Mouse (Mus musculus) cerebellum, adult 11 months (tissue): ENCODE measurements around the gene Spred1.

ENCODE experiments used
- DNase-seq: peaks from one replicate; pipeline ENCODE4 v3.0.0; 2022

Spred1 gene

DNA sequence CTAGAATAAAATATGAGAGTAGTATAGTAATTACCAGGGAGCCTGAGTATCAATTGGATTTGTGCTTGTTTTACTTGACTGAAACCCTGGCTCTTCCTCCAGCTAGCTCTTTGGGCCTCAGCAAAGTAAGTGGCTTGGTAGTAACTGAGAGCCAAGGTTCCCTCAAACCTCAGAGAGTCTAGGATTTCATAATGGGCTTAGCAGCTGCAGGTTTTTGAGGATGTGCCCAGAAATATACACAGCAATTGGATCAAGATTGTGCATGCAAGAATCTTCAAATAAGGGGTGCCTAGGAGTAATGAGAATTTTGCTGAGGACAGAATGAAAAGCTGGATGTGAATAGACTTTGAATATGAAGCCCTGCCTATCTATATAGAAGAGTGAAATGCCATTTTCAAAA is 69.7 kb downstream of the Spred1 start:
- DNase-seq: no peak

DNA sequence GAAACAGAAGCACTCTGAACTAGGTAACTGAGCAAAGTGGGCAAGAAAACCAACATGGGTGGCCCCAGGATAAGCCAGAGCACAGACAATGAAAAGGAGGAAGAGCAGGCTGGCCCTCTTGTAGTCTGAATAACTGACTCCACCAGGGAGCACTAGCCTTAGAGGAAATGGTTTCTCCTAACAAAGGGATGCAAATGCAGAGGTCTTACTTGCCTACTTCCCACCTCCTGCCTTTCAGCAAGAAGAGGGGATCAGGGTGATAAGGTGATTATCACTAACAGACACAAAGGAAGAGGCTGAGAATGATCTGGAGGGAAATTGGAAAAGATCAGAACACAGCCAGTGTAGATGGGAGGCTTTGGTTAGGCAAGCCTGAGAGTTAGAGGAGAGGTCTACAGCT is 73.1 kb downstream of the Spred1 start:
- DNase-seq: no peak

DNA sequence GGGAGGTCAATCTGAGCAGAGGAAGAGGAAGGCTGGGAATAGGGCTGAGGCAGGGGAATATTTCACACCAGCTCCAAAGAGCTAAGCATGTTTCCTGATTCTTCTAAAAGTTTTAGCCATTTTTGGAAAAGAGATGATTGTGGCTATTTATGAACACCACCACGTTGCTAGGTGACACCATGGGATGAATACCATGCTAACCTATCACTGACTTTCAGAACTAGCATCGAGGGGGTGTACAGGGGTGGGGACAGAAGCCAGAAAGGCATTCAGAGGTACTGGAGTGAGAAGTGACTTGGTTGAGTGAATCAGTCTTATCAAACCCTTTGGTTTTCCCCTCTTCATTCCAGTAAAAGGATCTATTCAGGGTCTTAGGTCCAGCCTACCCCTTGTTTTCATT is 74.0 kb downstream of the Spred1 start:
- no peak for DNase-seq

DNA sequence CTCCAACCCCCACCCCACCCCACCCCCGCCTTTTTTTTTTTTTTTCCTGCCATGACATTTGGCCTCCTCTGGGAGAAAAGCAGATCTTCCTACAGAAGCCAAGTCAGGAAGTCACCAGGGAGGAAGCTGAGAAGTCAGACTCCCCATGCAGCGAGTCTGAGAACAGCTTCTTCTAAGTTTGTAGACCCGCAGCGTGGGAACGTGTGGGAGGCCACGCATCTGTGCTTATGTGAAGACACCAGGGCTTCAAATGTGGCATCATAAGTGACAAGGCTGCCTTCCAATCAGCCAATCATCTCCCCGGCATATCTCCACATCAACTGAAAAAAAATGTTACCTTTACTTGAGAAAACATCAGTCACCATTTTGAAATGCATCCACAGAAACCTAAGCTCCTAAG is 74.4 kb downstream of the Spred1 start:
- DNase-seq: no peak

DNA sequence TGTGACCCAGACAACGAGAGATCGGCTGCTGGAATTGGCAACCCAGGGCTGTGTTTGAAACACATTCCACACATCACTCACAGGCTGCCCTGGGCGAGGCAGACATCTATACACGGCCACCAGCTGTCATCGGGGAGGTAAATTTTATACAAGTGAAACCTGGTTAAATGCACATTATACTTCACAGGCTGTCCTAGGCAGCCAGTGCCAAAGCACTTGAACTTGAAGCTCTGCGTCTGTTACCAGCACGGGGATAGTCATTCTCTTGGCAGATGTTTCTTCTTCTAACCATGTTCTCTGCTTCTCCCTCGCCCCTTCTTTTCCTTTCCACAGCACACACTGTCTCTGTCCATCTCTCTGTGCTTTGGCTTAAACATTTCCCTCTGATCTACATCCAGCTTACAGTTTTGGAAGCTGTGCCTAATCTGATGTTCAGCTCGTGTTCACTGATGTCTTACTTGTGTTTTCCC is 79.7 kb downstream of the Spred1 start:
- no peak for DNase-seq

DNA sequence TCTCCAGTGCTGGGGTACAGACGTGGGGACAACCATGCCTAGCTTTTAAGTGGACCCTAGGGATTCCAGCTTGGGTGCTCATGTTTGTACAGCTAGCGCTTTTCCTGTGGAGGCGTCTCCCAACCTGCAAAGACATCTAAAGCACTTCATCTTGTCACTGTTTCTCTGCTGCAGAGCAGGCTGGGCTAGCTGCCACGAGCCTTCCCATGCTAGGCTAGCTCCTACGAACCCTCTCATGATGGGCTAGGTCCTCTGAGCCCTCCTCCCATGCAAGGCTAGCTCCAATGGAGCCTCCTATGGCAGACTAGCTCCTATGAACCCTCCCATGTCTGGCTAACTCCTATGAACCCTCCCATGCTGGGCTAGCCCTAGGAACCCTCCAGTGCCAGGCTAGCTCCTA is 82.2 kb downstream of the Spred1 start:
- no peak for DNase-seq

DNA sequence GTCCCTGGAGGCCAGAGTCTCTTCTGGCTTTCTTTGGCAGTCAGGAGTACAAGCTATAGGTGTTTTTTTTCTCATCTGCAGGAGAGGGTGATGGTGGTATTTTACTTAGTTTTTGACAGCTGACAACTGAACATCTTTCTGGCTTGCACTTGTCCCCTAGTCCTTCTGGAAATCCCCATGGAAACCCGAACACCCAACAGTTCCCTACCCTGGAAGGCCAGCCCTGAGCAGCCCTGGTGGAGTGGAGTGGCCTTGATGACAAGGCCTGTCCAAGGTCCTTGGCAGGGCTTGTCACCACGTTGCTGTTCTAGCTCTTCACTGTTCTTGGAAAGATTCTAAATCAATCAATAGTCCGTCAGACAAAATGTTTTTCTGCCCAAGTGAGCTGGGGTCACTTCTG is 83.4 kb downstream of the Spred1 start:
- DNase-seq: no peak

DNA sequence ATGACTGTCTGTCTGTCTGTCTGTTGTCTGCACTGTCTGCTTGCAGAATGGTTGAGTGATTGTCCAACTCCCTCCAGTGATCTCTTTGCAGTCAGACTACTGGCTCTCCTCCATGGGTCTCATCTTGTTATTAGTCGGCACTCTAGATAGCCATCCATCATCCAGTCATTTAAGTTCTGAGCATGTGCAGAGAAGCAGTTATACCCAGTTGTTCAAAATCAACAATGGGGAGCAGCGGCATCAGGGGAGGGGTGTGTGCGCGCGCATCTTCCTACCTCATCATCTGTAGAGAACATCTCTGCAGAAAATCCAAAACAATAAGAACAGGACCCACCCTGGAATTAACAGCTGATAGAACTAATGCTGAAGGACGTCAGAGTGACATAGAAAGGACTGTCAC is 83.9 kb downstream of the Spred1 start:
- DNase-seq: no peak

DNA sequence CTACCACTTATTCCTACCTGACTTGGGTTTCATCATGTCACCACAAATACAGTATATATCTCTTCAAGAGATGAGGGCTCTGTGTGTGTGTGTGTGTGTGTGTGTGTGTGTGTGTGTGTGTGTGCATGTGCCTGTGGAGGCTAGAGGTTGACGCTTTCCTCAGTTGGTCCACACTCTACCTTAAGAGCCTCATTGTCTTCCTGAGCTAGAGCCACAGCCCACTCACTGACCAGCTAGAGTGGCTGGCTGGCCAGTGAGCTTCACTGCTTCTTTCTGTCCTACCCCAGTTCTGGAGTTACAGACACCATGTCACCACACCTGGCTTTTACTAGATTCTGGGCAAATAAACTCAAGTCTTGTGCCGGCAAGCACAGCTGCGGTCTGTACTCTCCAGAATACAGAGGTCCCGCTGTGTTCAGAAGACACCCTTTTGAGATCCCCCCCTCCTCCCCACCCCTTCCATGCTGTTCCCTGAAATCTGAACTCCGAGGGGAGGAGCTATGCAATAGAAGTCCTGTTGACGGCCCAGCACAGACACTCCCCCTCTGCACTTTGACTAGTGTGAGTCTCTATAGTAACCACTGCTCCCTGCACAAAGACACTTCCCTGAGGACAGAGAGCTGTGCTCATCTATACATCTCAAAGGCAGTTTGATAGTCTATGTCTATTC is 89.4 kb downstream of the Spred1 start:
- DNase-seq: no peak

DNA sequence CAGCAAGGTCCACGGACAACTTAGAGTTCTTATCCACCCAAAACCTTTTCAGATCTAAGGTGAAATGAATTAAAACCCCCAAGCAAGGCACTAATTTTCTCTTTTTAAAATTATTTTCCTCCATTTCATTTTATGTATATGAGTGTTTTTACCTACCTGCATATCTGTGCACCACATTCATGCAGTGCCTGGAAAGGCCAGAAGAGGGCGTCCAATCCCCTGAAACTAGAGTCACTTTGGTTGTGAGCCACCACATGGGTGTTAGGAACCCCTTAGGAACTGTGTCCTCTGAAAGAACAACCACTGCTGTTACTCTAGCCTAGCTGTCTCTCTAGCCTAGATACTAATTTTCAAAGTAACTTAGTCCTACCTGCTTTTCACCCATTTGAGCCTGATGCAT is 95.0 kb downstream of the Spred1 start:
- no peak for DNase-seq

DNA sequence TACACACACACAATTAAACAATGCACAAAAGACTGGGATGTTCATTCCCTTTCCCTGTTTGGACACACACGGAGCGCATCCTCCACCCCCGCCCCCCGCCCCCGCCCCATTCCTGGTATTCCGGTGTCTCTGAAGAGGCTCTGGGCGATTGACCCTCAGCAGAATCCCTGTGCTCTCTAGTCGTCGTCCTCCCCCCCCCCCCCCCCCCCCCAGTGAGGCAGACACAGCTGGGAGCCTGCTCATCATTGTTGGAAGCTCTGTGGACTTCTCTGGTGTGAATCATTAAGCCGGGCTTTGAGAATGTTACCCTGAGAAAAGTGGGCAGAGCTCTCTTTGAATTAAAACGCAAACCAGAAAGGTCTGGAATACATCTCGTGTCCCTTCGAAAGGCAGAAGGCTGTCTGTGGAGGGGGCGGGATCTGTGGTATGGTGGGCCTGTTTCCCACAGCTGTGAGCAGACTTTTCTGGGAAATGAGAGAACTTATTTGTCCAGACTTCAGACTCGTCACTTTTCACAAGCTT is 96.6 kb downstream of the Spred1 start:
- DNase-seq: no peak

DNA sequence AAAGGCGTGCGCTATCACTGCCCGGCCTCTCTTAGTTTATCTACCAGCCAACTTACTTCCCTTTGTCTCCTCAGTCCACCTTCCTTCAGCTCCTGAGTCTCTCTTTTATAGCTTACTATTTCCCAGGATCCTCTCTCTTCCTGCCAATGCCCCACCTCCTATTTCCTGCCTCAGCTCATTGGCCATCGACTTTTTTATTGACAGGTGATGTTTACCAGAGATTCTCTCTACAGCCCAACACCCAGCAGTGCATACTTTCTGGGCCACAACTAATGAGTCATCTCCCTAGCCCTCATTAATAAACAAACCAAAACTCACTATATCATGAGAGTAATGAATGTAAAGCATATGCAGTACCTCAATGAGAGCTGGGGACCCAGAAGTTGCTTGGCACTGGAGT is 98.4 kb downstream of the Spred1 start:
- no peak for DNase-seq

DNA sequence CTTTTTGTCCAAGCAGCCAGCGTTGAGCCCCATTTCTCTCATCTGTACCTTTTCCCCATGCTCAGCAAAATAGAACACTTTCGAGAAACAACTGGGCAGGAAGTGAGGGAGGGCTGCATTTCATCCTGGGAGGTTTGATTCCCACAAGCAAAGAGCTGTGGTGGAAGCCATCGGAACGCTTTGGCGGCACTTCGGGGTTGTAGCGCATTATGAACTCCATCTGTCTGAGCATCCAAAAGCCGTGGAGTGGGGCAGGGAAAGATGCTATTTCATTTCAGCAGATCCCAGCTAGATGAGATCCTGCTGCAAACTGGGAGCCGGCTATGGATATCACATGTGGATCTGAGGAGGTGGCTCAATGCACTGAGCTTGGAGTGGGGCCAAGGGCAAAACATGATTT is 101.5 kb downstream of the Spred1 start:
- no peak for DNase-seq

DNA sequence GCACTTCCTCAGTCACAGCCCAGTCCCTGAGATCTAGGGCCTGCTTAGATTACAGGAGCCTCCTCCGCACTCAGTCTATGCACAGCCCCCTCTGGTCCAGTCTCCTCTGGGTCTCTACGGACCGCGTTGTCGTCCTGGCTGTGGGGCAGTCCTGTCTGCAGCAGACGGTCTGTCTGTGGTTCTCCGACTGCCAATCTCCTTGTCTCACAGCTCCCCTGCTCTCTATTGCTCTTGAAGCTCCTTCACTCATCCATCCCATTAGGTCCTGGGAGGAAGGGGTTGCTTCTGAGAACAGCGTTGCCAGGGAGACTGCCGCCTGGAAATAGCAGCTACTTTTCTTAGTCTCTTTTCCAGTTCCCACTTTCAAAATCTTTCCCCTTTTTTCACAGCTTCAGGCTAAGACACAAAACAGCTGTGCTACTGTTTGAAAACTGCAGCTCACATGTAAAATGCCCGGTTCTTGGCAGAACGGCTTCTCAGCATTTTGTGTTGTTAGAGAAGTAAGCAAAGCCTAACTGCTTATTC is 107.5 kb downstream of the Spred1 start:
- no peak for DNase-seq

DNA sequence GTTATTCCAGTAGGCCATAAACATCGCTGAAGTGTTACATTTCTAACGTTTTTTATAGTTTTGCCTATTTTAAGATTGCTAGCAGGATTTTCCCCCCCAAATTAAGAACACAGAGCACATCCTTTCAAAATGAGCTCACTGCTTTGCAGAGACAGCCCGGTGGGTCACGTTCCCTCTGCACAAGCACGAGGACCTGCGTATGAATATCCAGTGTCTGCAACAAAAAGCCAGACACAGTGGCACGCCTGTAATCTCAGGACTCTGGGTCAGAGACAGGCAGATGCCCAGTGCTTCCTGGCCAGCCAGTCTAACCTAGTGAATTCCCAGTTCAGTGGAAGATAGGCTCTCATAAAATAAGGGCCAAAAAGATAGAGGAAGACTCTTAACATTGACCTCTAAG is 109.1 kb downstream of the Spred1 start:
- no peak for DNase-seq

DNA sequence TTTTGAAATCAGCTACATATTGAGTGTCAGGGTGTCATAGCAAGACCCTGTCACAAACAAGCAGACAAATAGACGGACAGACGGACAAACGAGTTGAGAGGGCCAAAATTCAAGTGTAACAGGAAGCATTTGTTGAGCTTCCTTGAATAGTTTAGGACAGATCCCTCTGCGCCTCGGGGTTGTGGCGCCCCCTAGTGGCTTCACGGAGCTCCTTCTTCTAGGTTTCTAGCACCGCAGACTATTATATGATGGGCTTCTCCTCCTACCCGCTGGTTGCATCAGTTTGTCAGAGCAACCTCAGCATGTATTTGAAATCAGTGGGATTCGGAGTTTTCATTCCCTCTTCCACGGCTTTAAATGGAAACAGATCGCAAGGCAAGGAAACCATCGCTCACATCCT is 110.1 kb downstream of the Spred1 start:
- DNase-seq: peak; percentile 66
